ENCODE assay signal across 8 mouse cellular contexts in genomic region chr7:108933794-108934731, GRCm38 (mm10). TPM values are rescaled to one million over a fixed set of nuclear protein-coding genes. Genes with fewer than 3 reads are reported as not detected.
A peak's percentile ranks its signal among the peaks of the same experiment; 100 is the strongest.
DNase-seq lines count a peak whose midpoint lies in the region; ATAC-seq and TF ChIP-seq lines count a peak whose summit lies in the region.

Gene Eif3f (plus strand): TSS chr7:108934417.

- H3K4me3 ChIP-seq in G1E (ENCODE audit: low read depth, low read length), result peak within 1 kb of the TSS; percentile 91
- H3K4me3 ChIP-seq in forebrain, embryonic 16.5 days (replicated peaks; ENCODE audit: low read length), result peak within 1 kb of the TSS; percentile 99
- H3K4me3 ChIP-seq in layer of hippocampus, adult 2 months, result peak within 1 kb of the TSS; percentile 82
- H3K4me3 ChIP-seq in lung, embryonic 14.5 days (ENCODE audit: low read depth, low read length), result peak within 1 kb of the TSS; percentile 97
- peak within 1 kb of the TSS; percentile 95 for H3K4me3 ChIP-seq in olfactory bulb, adult 2 months (ENCODE audit: insufficient read depth, low read depth, low read length)
- peak within 1 kb of the TSS; percentile 100 for H3K4me3 ChIP-seq in thymus, adult 2 months (ENCODE audit: control insufficient read depth, insufficient read depth, low read length)

- H3K4me2 ChIP-seq in forebrain, embryonic 16.5 days (ENCODE audit: low read length), result peak within 1 kb of the TSS; percentile 95
- H3K4me2 ChIP-seq in lung, embryonic 14.5 days, result peak within 1 kb of the TSS; percentile 91

- peaks cover 48% of the 10 kb centered on the region for H3K4me1 ChIP-seq in G1E (ENCODE audit: insufficient read depth, low read depth, low read length)
- peaks cover 19% of the 10 kb centered on the region for H3K4me1 ChIP-seq in forebrain, embryonic 16.5 days (replicated peaks; ENCODE audit: control insufficient read depth, insufficient read depth, low read length)
- H3K4me1 ChIP-seq in lung, embryonic 14.5 days (ENCODE audit: insufficient read depth), result no peaks in the 10 kb centered on the region
- peaks cover 7% of the 10 kb centered on the region for H3K4me1 ChIP-seq in olfactory bulb, adult 2 months (ENCODE audit: control insufficient read depth, insufficient read depth, low read length)
- H3K4me1 ChIP-seq in thymus, adult 2 months (replicated peaks; ENCODE audit: control insufficient read depth, insufficient read depth, low read length), result peaks cover 11% of the 10 kb centered on the region

- peak; percentile 71 for TF ChIP-seq CTCF in G1E (IDR thresholded peaks at IDR 0.05; ENCODE audit: low read depth, low read length)
- TF ChIP-seq CTCF in layer of hippocampus, adult 2 months (conservative IDR thresholded peaks at IDR 0.05), result peak; percentile 96
- TF ChIP-seq CTCF in lung, embryonic 14.5 days (IDR thresholded peaks at IDR 0.05; ENCODE audit: low read depth), result peak; percentile 88
- TF ChIP-seq CTCF in olfactory bulb, adult 2 months (IDR thresholded peaks at IDR 0.05; ENCODE audit: insufficient read depth, low read depth, low read length), result no peak
- TF ChIP-seq CTCF in thymus, adult 2 months (IDR thresholded peaks at IDR 0.05; ENCODE audit: borderline replicate concordance, control insufficient read depth, extremely low read depth, insufficient read depth, low read length, poor library complexity), result no peak

- peaks cover 39% of the 10 kb centered on the region for H3K36me3 ChIP-seq in G1E (replicated peaks)
- peaks cover 13% of the 10 kb centered on the region for H3K36me3 ChIP-seq in forebrain, embryonic 16.5 days (ENCODE audit: control insufficient read depth, insufficient read depth)
- H3K36me3 ChIP-seq in lung, embryonic 14.5 days (ENCODE audit: insufficient read depth), result peaks cover 24% of the 10 kb centered on the region
- H3K36me3 ChIP-seq in thymus, adult 2 months (ENCODE audit: control insufficient read depth, insufficient read depth, low read length), result peaks cover 13% of the 10 kb centered on the region

- WGBS in forebrain, embryonic 16.5 days, result 2% methylated on average over 49 of the region's 50 CpGs
- WGBS in lung, embryonic 14.5 days, result 2% methylated on average over 50 of the region's 50 CpGs
- 2% methylated on average over 50 of the region's 50 CpGs for WGBS in olfactory bulb, adult 2 months
- WGBS in thymus, adult 2 months, result 2% methylated on average over 50 of the region's 50 CpGs

- intact Hi-C loops in heart, postnatal 36 days (cut with DNase I), result loop anchor here (1.0 to 5.0 kb wide), 2 partner anchors 82 to 119 kb away; partner anchors contain the start of gene Olfr516

- 0 out of 2 replicates have a peak, but pooled peaks cover 3% of the 10 kb centered on the region for H3K27me3 ChIP-seq in G1E (ENCODE audit: insufficient read depth, low read length)
- H3K27me3 ChIP-seq in forebrain, embryonic 16.5 days (replicated peaks; ENCODE audit: control insufficient read depth, insufficient read depth, low read length), result no peaks in the 10 kb centered on the region
- no peaks in the 10 kb centered on the region for H3K27me3 ChIP-seq in lung, embryonic 14.5 days (ENCODE audit: insufficient read depth, low read length)
- H3K27me3 ChIP-seq in thymus, adult 2 months (ENCODE audit: control insufficient read depth, insufficient read depth, low read length), result no peaks in the 10 kb centered on the region

- peak within 1 kb of the TSS; percentile 96 for H3K9ac ChIP-seq in forebrain, embryonic 16.5 days (replicated peaks; ENCODE audit: low read depth, low read length)
- peak within 1 kb of the TSS; percentile 96 for H3K9ac ChIP-seq in lung, embryonic 14.5 days

- H3K27ac ChIP-seq in forebrain, embryonic 16.5 days (ENCODE audit: low read length), result peak within 1 kb of the TSS; percentile 55
- peak within 1 kb of the TSS; percentile 88 for H3K27ac ChIP-seq in layer of hippocampus, adult 2 months
- H3K27ac ChIP-seq in lung, embryonic 14.5 days (ENCODE audit: low read depth), result peak within 1 kb of the TSS; percentile 69; the same call in 1 of the 2 replicates
- no peak within 1 kb of the TSS for H3K27ac ChIP-seq in olfactory bulb, adult 2 months (ENCODE audit: insufficient read depth, low read depth, low read length)
- H3K27ac ChIP-seq in thymus, adult 2 months (ENCODE audit: control insufficient read depth, insufficient read depth, low read length), result no peak within 1 kb of the TSS; the same call in 1 of the 2 replicates

- TF ChIP-seq POLR2A in olfactory bulb, adult 2 months (IDR thresholded peaks at IDR 0.05; ENCODE audit: insufficient read depth, low read depth, low read length), result peak; percentile 67
- TF ChIP-seq POLR2A in thymus, adult 2 months (IDR thresholded peaks at IDR 0.05; ENCODE audit: control insufficient read depth, extremely low read depth, insufficient read depth, low read length, poor library complexity), result peak; percentile 53; the same call in 1 of the 2 replicates

- no peaks in the 10 kb centered on the region for H3K9me3 ChIP-seq in G1E (replicated peaks)
- no peaks in the 10 kb centered on the region for H3K9me3 ChIP-seq in forebrain, embryonic 16.5 days (ENCODE audit: control insufficient read depth, low read length)
- H3K9me3 ChIP-seq in lung, embryonic 14.5 days (ENCODE audit: low read depth, low read length), result no peaks in the 10 kb centered on the region

- ATAC-seq in G1E (ENCODE audit: extremely low read depth, insufficient number of reproducible peaks, low FRiP score, poor library complexity, severe bottlenecking), result peak; percentile 90
- peak; percentile 97 for ATAC-seq in forebrain, embryonic 16.5 days
- peak; percentile 98 for ATAC-seq in lung, embryonic 14.5 days (ENCODE audit: insufficient read depth)

- peak; percentile 94 for DNase-seq in G1E (ENCODE audit: low spot score)
- DNase-seq in cerebellum, adult 18-20 months, result peak; percentile 93 to 95
- DNase-seq in heart, postnatal 36 days, result peak; percentile 93 to 94
- peak; percentile 95 to 98 for DNase-seq in layer of hippocampus, adult 2 months (ENCODE audit: low spot score in 2 of 2)
- DNase-seq in lung, embryonic 14.5 days, result peak; percentile 99
- DNase-seq in thymus, adult 2 months, result peak; percentile 93

RNA-seq across cellular contexts. Expression of gene Eif3f, which starts in this region (rescaled TPM):
- 206 and 223 TPM in 2 replicates for total RNA-seq in G1E (2014; fragmentation: Nextera tagmentation)
- 111 and 137 TPM in 2 replicates for total RNA-seq in G1E (2017)
- polyA plus RNA-seq in G1E (2012), result 677 and 1,007 TPM in 2 replicates
- 80.5 and 85.1 TPM in 2 replicates for polyA plus RNA-seq in forebrain, embryonic 16.5 days (2015; fragmentation: Nextera tagmentation; extraction: Ambion mirVana)
- total RNA-seq in heart, postnatal 36 days (2021), result 10 to 100 TPM; 90.4 to 91.4 TPM
- 100 to 1,000 TPM in 1 of 2 experiments, 10 to 100 TPM in 1; 95.6 to 101 TPM for total RNA-seq in layer of hippocampus, adult 2 months (2021)
- 108 and 119 TPM in 2 replicates for polyA plus RNA-seq in lung, embryonic 14.5 days (2014; fragmentation: Nextera tagmentation; extraction: Ambion mirVana)
- polyA plus RNA-seq in olfactory bulb, adult 2 months (2012; ENCODE audit: insufficient read depth, insufficient read length, low replicate concordance, missing spikeins), result 125 TPM in 1 of 2 replicates, not detected in the other
- polyA plus RNA-seq in thymus, adult 2 months (2012; rRNA removed), result 161 and 309 TPM in 2 replicates

Comparison
In these comparisons a context has a peak if more than half of its experiments do, and no peak if none do; other contexts are left out.
1. CTCF ChIP-seq: peak in G1E (single experiment), layer of hippocampus, adult 2 months (single experiment) and lung, embryonic 14.5 days (single experiment); none in olfactory bulb, adult 2 months (single experiment) and thymus, adult 2 months (single experiment).
2. H3K27ac ChIP-seq: peak in forebrain, embryonic 16.5 days (single experiment), layer of hippocampus, adult 2 months (single experiment) and lung, embryonic 14.5 days (single experiment); none in olfactory bulb, adult 2 months (single experiment) and thymus, adult 2 months (single experiment).
3. Peak in every context shown above with its lines, with median percentiles within 50 percentile points of each other: ATAC-seq, DNase-seq and H3K4me3 ChIP-seq.